Mouse (Mus musculus): ENCODE measurements around the gene Krt222.

DNA sequence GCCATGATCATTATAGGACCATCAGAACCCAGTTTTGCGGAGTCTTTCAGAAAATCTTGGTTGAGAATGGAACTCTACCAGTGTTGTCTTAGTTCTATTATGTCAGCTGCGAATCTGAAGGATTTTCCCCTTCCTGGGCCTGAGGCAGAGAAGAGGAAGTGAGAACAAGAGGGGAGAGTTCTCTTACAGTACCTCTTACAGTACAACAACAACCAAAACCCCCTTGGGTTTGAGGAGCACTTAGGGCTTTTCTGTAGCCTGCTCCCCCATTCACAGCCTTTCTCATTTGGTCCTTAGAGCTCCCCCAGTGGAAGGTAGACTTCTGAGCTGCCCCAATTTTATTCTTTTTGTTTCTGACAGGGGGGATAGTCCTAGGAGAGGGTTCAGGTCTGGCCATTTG lies 57.0 kb downstream of the Krt222 start:
- TF ChIP-seq CTCF (IDR thresholded peaks at IDR 0.05; ENCODE audit: low read depth) (no peak), EP300 (IDR thresholded peaks at IDR 0.05; ENCODE audit: low read depth) (no peak)
